Mouse (Mus musculus) small intestine, adult 2 months (tissue): ENCODE measurements around the gene Bmpr1b.

Experiments
- CTCF ChIP-seq: fragments of 200-500 bp; IDR thresholded peaks from 2 replicates; pipeline ENCODE4 v1.5.1; 2012; ENCODE audit warnings: low read depth, mild to moderate bottlenecking, control low read depth, inconsistent platforms, low read length, moderate library complexity, mixed read lengths; ENCODE audit not compliant: insufficient replicate concordance, insufficient read length; ENCODE audit errors: extremely low read depth
- POLR2A ChIP-seq: fragments of 200-500 bp; IDR thresholded peaks from 2 replicates; pipeline ENCODE4 v1.6.1; 2012; ENCODE audit warnings: low read depth, mild to moderate bottlenecking, control low read depth, inconsistent platforms, low read length, moderate library complexity

- TF ChIP-seq CTCF, result no peak
- no peak for TF ChIP-seq POLR2A
Measured at GRCm38 (mm10) chr3:142114190-142114589, 55.0 kb downstream of the Bmpr1b start.
